Mouse (Mus musculus): Measurements from ENCODE around the gene Fam173b. TPM values are rescaled to one million over a fixed set of nuclear protein-coding genes. Genes with fewer than 3 reads are reported as not detected.

The Fam173b gene
- polyA plus RNA-seq, 1 experiment from 2014 or later, result 16.6 TPM

- Histone ChIP-seq H3K4me3 (ENCODE audit: control insufficient read depth in 1 of 2, insufficient read depth in 1 of 2, low read depth in 1 of 2, low read length in 2 of 2) (no peak overlapping the region), H3K4me2 (ENCODE audit: low read length) (no peak overlapping the region), H3K4me1 (ENCODE audit: control insufficient read depth in 2 of 2, insufficient read depth in 2 of 2, low read length in 2 of 2) (peaks cover 6 to 15% of the 10 kb centered on the region in 2 experiments), H3K9me3 (ENCODE audit: control insufficient read depth, low read length) (no peaks in the 10 kb centered on the region), H3K36me3 (ENCODE audit: control insufficient read depth, insufficient read depth, low read length) (peaks cover 50% of the 10 kb centered on the region), H3K9ac (ENCODE audit: low read length) (no peak overlapping the region), H3K27ac (replicated peaks in 1 of 2; ENCODE audit: control insufficient read depth in 1 of 2, insufficient read depth in 1 of 2, low read depth in 2 of 2, low read length in 2 of 2) (no peak overlapping the region), H3K27me3 (ENCODE audit: control insufficient read depth, insufficient read depth, low read length) (no peaks in the 10 kb centered on the region)
- 24% methylated on average over 8 of the region's 8 CpGs for WGBS
- ATAC-seq (ENCODE audit: insufficient number of reproducible peaks, insufficient read depth, low FRiP score, low read depth), result no peak
Observed at GRCm38 (mm10) chr15:31588989-31589640, 12.5 kb upstream of the Fam173b start.

GRCm38 (mm10) chr15:31590176-31590575 is 11.5 kb upstream of the Fam173b start:
- Histone ChIP-seq H3K4me1 (ENCODE audit: control insufficient read depth in 2 of 2, insufficient read depth in 2 of 2, low read length in 2 of 2) (peaks cover 4 to 11% of the 10 kb centered on the region in 2 experiments), H3K4me3 (ENCODE audit: control insufficient read depth in 1 of 2, insufficient read depth in 1 of 2, low read depth in 1 of 2, low read length in 2 of 2) (no peak overlapping the region), H3K9ac (ENCODE audit: low read length) (no peak overlapping the region), H3K27ac (replicated peaks in 1 of 2; ENCODE audit: control insufficient read depth in 1 of 2, insufficient read depth in 1 of 2, low read depth in 2 of 2, low read length in 2 of 2) (no peak overlapping the region), H3K9me3 (ENCODE audit: control insufficient read depth, low read length) (no peaks in the 10 kb centered on the region), H3K4me2 (ENCODE audit: low read length) (no peak overlapping the region), H3K27me3 (ENCODE audit: control insufficient read depth, insufficient read depth, low read length) (no peaks in the 10 kb centered on the region), H3K36me3 (ENCODE audit: control insufficient read depth, insufficient read depth, low read length) (peaks cover 61% of the 10 kb centered on the region)
- no peak for ATAC-seq (ENCODE audit: insufficient number of reproducible peaks, insufficient read depth, low FRiP score, low read depth)
- 85% methylated on average over 5 of the region's 5 CpGs for WGBS

- no peak for ATAC-seq (ENCODE audit: insufficient number of reproducible peaks, insufficient read depth, low FRiP score, low read depth)
- WGBS, result 77% methylated on average over 8 of the region's 8 CpGs
- Histone ChIP-seq H3K4me3 (ENCODE audit: control insufficient read depth in 1 of 2, insufficient read depth in 1 of 2, low read depth in 1 of 2, low read length in 2 of 2) (no peak overlapping the region), H3K27me3 (ENCODE audit: control insufficient read depth, insufficient read depth, low read length) (no peaks in the 10 kb centered on the region), H3K4me2 (ENCODE audit: low read length) (no peak overlapping the region), H3K36me3 (ENCODE audit: control insufficient read depth, insufficient read depth, low read length) (peaks cover 84% of the 10 kb centered on the region), H3K4me1 (ENCODE audit: control insufficient read depth in 2 of 2, insufficient read depth in 2 of 2, low read length in 2 of 2) (peaks cover 3 to 6% of the 10 kb centered on the region in 2 experiments), H3K9me3 (ENCODE audit: control insufficient read depth, low read length) (no peaks in the 10 kb centered on the region), H3K27ac (replicated peaks in 1 of 2; ENCODE audit: control insufficient read depth in 1 of 2, insufficient read depth in 1 of 2, low read depth in 2 of 2, low read length in 2 of 2) (no peak overlapping the region), H3K9ac (ENCODE audit: low read length) (no peak overlapping the region)
Observed at GRCm38 (mm10) chr15:31592531-31592930, 9.1 kb upstream of the Fam173b start.

- no peak for ATAC-seq (ENCODE audit: insufficient number of reproducible peaks, insufficient read depth, low FRiP score, low read depth)
- WGBS, result 86% methylated on average over 14 of the region's 14 CpGs
- Histone ChIP-seq H3K4me3 (ENCODE audit: control insufficient read depth in 1 of 2, insufficient read depth in 1 of 2, low read depth in 1 of 2, low read length in 2 of 2) (no peak overlapping the region), H3K4me1 (ENCODE audit: control insufficient read depth in 2 of 2, insufficient read depth in 2 of 2, low read length in 2 of 2) (peaks cover 0 to 6% of the 10 kb centered on the region in 2 experiments; a peak in 3 of 4 replicates), H3K36me3 (ENCODE audit: control insufficient read depth, insufficient read depth, low read length) (peaks cover 89% of the 10 kb centered on the region), H3K4me2 (ENCODE audit: low read length) (no peak overlapping the region), H3K9ac (ENCODE audit: low read length) (no peak overlapping the region), H3K9me3 (ENCODE audit: control insufficient read depth, low read length) (no peaks in the 10 kb centered on the region), H3K27ac (replicated peaks in 1 of 2; ENCODE audit: control insufficient read depth in 1 of 2, insufficient read depth in 1 of 2, low read depth in 2 of 2, low read length in 2 of 2) (no peak overlapping the region), H3K27me3 (ENCODE audit: control insufficient read depth, insufficient read depth, low read length) (no peaks in the 10 kb centered on the region)
Observed at GRCm38 (mm10) chr15:31594260-31594659, 7.4 kb upstream of the Fam173b start.

GRCm38 (mm10) chr15:31595651-31596050 is 6.0 kb upstream of the Fam173b start:
- Histone ChIP-seq H3K36me3 (ENCODE audit: control insufficient read depth, insufficient read depth, low read length) (peaks cover 75% of the 10 kb centered on the region), H3K4me1 (ENCODE audit: control insufficient read depth in 2 of 2, insufficient read depth in 2 of 2, low read length in 2 of 2) (peaks cover 5 to 19% of the 10 kb centered on the region in 2 experiments), H3K9me3 (ENCODE audit: control insufficient read depth, low read length) (no peaks in the 10 kb centered on the region), H3K9ac (ENCODE audit: low read length) (no peak overlapping the region), H3K27ac (replicated peaks in 1 of 2; ENCODE audit: control insufficient read depth in 1 of 2, insufficient read depth in 1 of 2, low read depth in 2 of 2, low read length in 2 of 2) (no peak overlapping the region), H3K4me2 (ENCODE audit: low read length) (no peak overlapping the region), H3K27me3 (ENCODE audit: control insufficient read depth, insufficient read depth, low read length) (no peaks in the 10 kb centered on the region), H3K4me3 (ENCODE audit: control insufficient read depth in 1 of 2, insufficient read depth in 1 of 2, low read depth in 1 of 2, low read length in 2 of 2) (no peak overlapping the region)
- WGBS, result 63% methylated on average over 7 of the region's 7 CpGs
- ATAC-seq (ENCODE audit: insufficient number of reproducible peaks, insufficient read depth, low FRiP score, low read depth), result no peak

GRCm38 (mm10) chr15:31599834-31600233 is 1.8 kb upstream of the Fam173b start:
- Histone ChIP-seq H3K27ac (replicated peaks in 1 of 2; ENCODE audit: control insufficient read depth in 1 of 2, insufficient read depth in 1 of 2, low read depth in 2 of 2, low read length in 2 of 2) (no peak overlapping the region), H3K4me3 (ENCODE audit: control insufficient read depth in 1 of 2, insufficient read depth in 1 of 2, low read depth in 1 of 2, low read length in 2 of 2) (peak overlapping the region in 1 of 2 experiments; percentile 84; a peak in 1 of 4 replicates), H3K27me3 (ENCODE audit: control insufficient read depth, insufficient read depth, low read length) (no peaks in the 10 kb centered on the region), H3K9ac (ENCODE audit: low read length) (no peak overlapping the region), H3K9me3 (ENCODE audit: control insufficient read depth, low read length) (no peaks in the 10 kb centered on the region), H3K36me3 (ENCODE audit: control insufficient read depth, insufficient read depth, low read length) (peaks cover 33% of the 10 kb centered on the region), H3K4me2 (ENCODE audit: low read length) (peak overlapping the region; percentile 79), H3K4me1 (ENCODE audit: control insufficient read depth in 2 of 2, insufficient read depth in 2 of 2, low read length in 2 of 2) (peaks cover 7 to 28% of the 10 kb centered on the region in 2 experiments)
- ATAC-seq (ENCODE audit: insufficient number of reproducible peaks, insufficient read depth, low FRiP score, low read depth), result no peak
- WGBS, result 56% methylated on average over 4 of the region's 4 CpGs

GRCm38 (mm10) chr15:31601279-31601645 is 390 bp upstream of the Fam173b start:
- Histone ChIP-seq H3K4me1 (ENCODE audit: control insufficient read depth in 2 of 2, insufficient read depth in 2 of 2, low read length in 2 of 2) (peaks cover 7 to 28% of the 10 kb centered on the region in 2 experiments), H3K9me3 (ENCODE audit: control insufficient read depth, low read length) (no peaks in the 10 kb centered on the region), H3K27ac (replicated peaks in 1 of 2; ENCODE audit: control insufficient read depth in 1 of 2, insufficient read depth in 1 of 2, low read depth in 2 of 2, low read length in 2 of 2) (peak overlapping the region; percentile 66 to 87), H3K4me3 (ENCODE audit: control insufficient read depth in 1 of 2, insufficient read depth in 1 of 2, low read depth in 1 of 2, low read length in 2 of 2) (peak overlapping the region; percentile 78 to 84), H3K4me2 (ENCODE audit: low read length) (peak overlapping the region; percentile 79), H3K27me3 (ENCODE audit: control insufficient read depth, insufficient read depth, low read length) (no peaks in the 10 kb centered on the region), H3K36me3 (ENCODE audit: control insufficient read depth, insufficient read depth, low read length) (peaks cover 19% of the 10 kb centered on the region), H3K9ac (ENCODE audit: low read length) (peak overlapping the region; percentile 92)
- WGBS, result under 1% methylated on average over 33 of the region's 33 CpGs
- ATAC-seq (ENCODE audit: insufficient number of reproducible peaks, insufficient read depth, low FRiP score, low read depth), result peak; percentile 68

GRCm38 (mm10) chr15:31602426-31602825 is 774 bp downstream of the Fam173b start:
- Histone ChIP-seq H3K36me3 (ENCODE audit: control insufficient read depth, insufficient read depth, low read length) (peaks cover 7% of the 10 kb centered on the region), H3K27ac (replicated peaks in 1 of 2; ENCODE audit: control insufficient read depth in 1 of 2, insufficient read depth in 1 of 2, low read depth in 2 of 2, low read length in 2 of 2) (peak overlapping the region; percentile 17 to 87; a peak in 3 of 4 replicates), H3K4me3 (ENCODE audit: control insufficient read depth in 1 of 2, insufficient read depth in 1 of 2, low read depth in 1 of 2, low read length in 2 of 2) (peak overlapping the region; percentile 84 to 99), H3K9ac (ENCODE audit: low read length) (peak overlapping the region; percentile 93), H3K9me3 (ENCODE audit: control insufficient read depth, low read length) (no peaks in the 10 kb centered on the region), H3K4me1 (ENCODE audit: control insufficient read depth in 2 of 2, insufficient read depth in 2 of 2, low read length in 2 of 2) (peaks cover 9 to 35% of the 10 kb centered on the region in 2 experiments), H3K4me2 (ENCODE audit: low read length) (peak overlapping the region; percentile 80), H3K27me3 (ENCODE audit: control insufficient read depth, insufficient read depth, low read length) (no peaks in the 10 kb centered on the region)
- peak; percentile 57; the same call in 1 of the 2 replicates for ATAC-seq (ENCODE audit: insufficient number of reproducible peaks, insufficient read depth, low FRiP score, low read depth)
- WGBS, result 5% methylated on average over 15 of the region's 15 CpGs
